Comparison of ENCODE assay signal across 8 mouse cellular contexts in the genomic region with DNA sequence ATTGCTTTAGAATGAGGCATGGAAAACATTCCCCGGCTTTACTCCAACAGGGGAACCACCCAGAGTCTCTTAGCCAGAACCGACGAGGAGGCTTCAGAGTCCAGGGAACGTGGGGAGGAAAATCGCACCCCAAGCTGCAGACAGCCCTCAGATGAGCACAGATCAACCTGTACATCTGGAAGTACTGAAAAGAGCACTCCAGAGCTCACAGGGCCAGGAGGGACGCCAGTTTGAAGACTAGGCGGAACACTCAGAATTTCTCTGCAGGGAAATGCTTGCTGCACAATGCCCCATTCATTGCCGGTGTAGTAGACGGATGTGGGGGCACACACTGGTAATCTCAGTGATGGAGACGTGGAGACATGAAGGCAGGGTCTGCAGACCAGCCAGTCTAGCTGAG. TPM values are rescaled to one million over a fixed set of nuclear protein-coding genes. Genes with fewer than 3 reads are reported as not detected.
DNase-seq lines count a peak whose midpoint lies in the region; ATAC-seq and TF ChIP-seq lines count a peak whose summit lies in the region.

No protein-coding gene starts in this region.

- H3K4me2 ChIP-seq in heart, embryonic 13.5 days: peak overlapping the region; percentile 70
- peak overlapping the region; percentile 61 for H3K4me2 ChIP-seq in limb, embryonic 14.5 days (replicated peaks; ENCODE audit: low read depth, low read length, severe bottlenecking)
- no peak overlapping the region; the same call in 1 of the 2 replicates for H3K4me2 ChIP-seq in liver, embryonic 12.5 days

- no peaks in the 10 kb centered on the region for H3K9me3 ChIP-seq in E14TG2a.4 (ENCODE audit: low read length)
- H3K9me3 ChIP-seq in heart, embryonic 13.5 days: no peaks in the 10 kb centered on the region
- no peaks in the 10 kb centered on the region for H3K9me3 ChIP-seq in limb, embryonic 14.5 days (ENCODE audit: control insufficient read depth, low read length)
- no peaks in the 10 kb centered on the region for H3K9me3 ChIP-seq in liver, embryonic 12.5 days (replicated peaks)

- H3K4me3 ChIP-seq in E14TG2a.4 (replicated peaks; ENCODE audit: low read length): peak overlapping the region; percentile 57
- H3K4me3 ChIP-seq in heart, embryonic 13.5 days: peak overlapping the region; percentile 40
- peak overlapping the region; percentile 25 for H3K4me3 ChIP-seq in limb, embryonic 14.5 days (replicated peaks; ENCODE audit: low read length)
- H3K4me3 ChIP-seq in liver, embryonic 12.5 days: no peak overlapping the region

- TF ChIP-seq CTCF in E14TG2a.4 (conservative IDR thresholded peaks at IDR 0.05; ENCODE audit: low read length): no peak

- no peak for ATAC-seq in heart, embryonic 13.5 days (ENCODE audit: extremely low read depth, insufficient number of reproducible peaks, low FRiP score, low TSS enrichment)
- ATAC-seq in limb, embryonic 14.5 days (ENCODE audit: low FRiP score, low read depth): no peak; the same call in 1 of the 2 replicates
- ATAC-seq in liver, embryonic 12.5 days: no peak

- DNase-seq in embryo, embryonic 10.5 days (ENCODE audit: low spot score): peak; percentile 58
- DNase-seq in limb, embryonic 14.5 days (ENCODE audit: low spot score): no peak
- no peak for DNase-seq in thymus, postnatal 25 days
- no peak for DNase-seq in lung, postnatal 4 days
- no peak for DNase-seq in thymus, postnatal 0 days (ENCODE audit: low spot score)

- H3K27ac ChIP-seq in heart, embryonic 13.5 days (replicated peaks): peak overlapping the region; percentile 63
- peak overlapping the region; percentile 85 for H3K27ac ChIP-seq in limb, embryonic 14.5 days (replicated peaks; ENCODE audit: low read depth, low read length)
- H3K27ac ChIP-seq in liver, embryonic 12.5 days: no peak overlapping the region

- WGBS in heart, embryonic 13.5 days: 27% methylated on average over 10 of the region's 10 CpGs
- 14% methylated on average over 10 of the region's 10 CpGs for WGBS in limb, embryonic 14.5 days
- WGBS in liver, embryonic 12.5 days (ENCODE audit: insufficient replicate concordance): 65% methylated on average over 10 of the region's 10 CpGs

- peaks cover 4% of the 10 kb centered on the region; the same call in 1 of the 2 replicates for H3K36me3 ChIP-seq in E14TG2a.4 (ENCODE audit: insufficient read depth, low read length)
- peaks cover 6% of the 10 kb centered on the region for H3K36me3 ChIP-seq in heart, embryonic 13.5 days
- H3K36me3 ChIP-seq in limb, embryonic 14.5 days (ENCODE audit: control insufficient read depth, insufficient read depth, low read length): peaks cover 2% of the 10 kb centered on the region; the same call in 1 of the 2 replicates
- peaks cover 5% of the 10 kb centered on the region for H3K36me3 ChIP-seq in liver, embryonic 12.5 days

- peaks cover 18% of the 10 kb centered on the region for H3K4me1 ChIP-seq in E14TG2a.4 (replicated peaks; ENCODE audit: low read depth, low read length)
- peaks cover 30% of the 10 kb centered on the region for H3K4me1 ChIP-seq in heart, embryonic 13.5 days
- H3K4me1 ChIP-seq in limb, embryonic 14.5 days (ENCODE audit: control insufficient read depth, insufficient read depth, low read length): peaks cover 25% of the 10 kb centered on the region
- H3K4me1 ChIP-seq in liver, embryonic 12.5 days: peaks cover 6% of the 10 kb centered on the region

- no peak for TF ChIP-seq POLR2A in limb, embryonic 14.5 days (IDR thresholded peaks at IDR 0.05; ENCODE audit: borderline replicate concordance, extremely low read depth, insufficient read depth, insufficient read length)

- peaks cover 25% of the 10 kb centered on the region for H3K27me3 ChIP-seq in E14TG2a.4 (ENCODE audit: insufficient read depth, low read length)
- H3K27me3 ChIP-seq in heart, embryonic 13.5 days (replicated peaks): peaks cover 8% of the 10 kb centered on the region; the same call in 1 of the 2 replicates
- H3K27me3 ChIP-seq in limb, embryonic 14.5 days (ENCODE audit: control insufficient read depth, insufficient read depth, low read length): no peaks in the 10 kb centered on the region
- no peaks in the 10 kb centered on the region; the same call in 1 of the 2 replicates for H3K27me3 ChIP-seq in liver, embryonic 12.5 days (replicated peaks)

- peak overlapping the region; percentile 68 for H3K9ac ChIP-seq in heart, embryonic 13.5 days
- H3K9ac ChIP-seq in limb, embryonic 14.5 days (ENCODE audit: low read depth, low read length, severe bottlenecking): peak overlapping the region; percentile 42
- H3K9ac ChIP-seq in liver, embryonic 12.5 days: no peak overlapping the region

RNA-seq across cellular contexts. Expression of a gene that starts 43.9 kb away (rescaled TPM):
- polyA plus RNA-seq in heart, embryonic 13.5 days (2015; fragmentation: Nextera tagmentation; extraction: Ambion mirVana): 0.41 and 0.48 TPM in 2 replicates
- polyA plus RNA-seq in limb, embryonic 14.5 days (2012; rRNA removed): 0.17 and 0.26 TPM in 2 replicates
- polyA plus RNA-seq in limb, embryonic 14.5 days (2014; fragmentation: Nextera tagmentation; extraction: Ambion mirVana): 0.99 and 1.4 TPM in 2 replicates
- polyA plus RNA-seq in liver, embryonic 12.5 days (2016; fragmentation: Nextera tagmentation; extraction: Ambion mirVana): 0.38 and 0.41 TPM in 2 replicates
- polyA plus RNA-seq in thymus, postnatal 0 days (2015; fragmentation: Nextera tagmentation; extraction: Ambion mirVana): 13.9 and 15.0 TPM in 2 replicates
